Mouse (Mus musculus) kidney, postnatal 10 days (tissue): ENCODE results near the gene Il11ra1.
"Not testable (repeated sequence)": the region's sequence is repeated elsewhere in the genome, so short reads cannot be mapped to it uniquely, and the experiment has no call there.

ENCODE experiments used
- DNase-seq: peaks from one replicate; pipeline ENCODE4 v3.0.0; 2021; ENCODE audit warnings: mixed read lengths

Gene Il11ra1

DNA sequence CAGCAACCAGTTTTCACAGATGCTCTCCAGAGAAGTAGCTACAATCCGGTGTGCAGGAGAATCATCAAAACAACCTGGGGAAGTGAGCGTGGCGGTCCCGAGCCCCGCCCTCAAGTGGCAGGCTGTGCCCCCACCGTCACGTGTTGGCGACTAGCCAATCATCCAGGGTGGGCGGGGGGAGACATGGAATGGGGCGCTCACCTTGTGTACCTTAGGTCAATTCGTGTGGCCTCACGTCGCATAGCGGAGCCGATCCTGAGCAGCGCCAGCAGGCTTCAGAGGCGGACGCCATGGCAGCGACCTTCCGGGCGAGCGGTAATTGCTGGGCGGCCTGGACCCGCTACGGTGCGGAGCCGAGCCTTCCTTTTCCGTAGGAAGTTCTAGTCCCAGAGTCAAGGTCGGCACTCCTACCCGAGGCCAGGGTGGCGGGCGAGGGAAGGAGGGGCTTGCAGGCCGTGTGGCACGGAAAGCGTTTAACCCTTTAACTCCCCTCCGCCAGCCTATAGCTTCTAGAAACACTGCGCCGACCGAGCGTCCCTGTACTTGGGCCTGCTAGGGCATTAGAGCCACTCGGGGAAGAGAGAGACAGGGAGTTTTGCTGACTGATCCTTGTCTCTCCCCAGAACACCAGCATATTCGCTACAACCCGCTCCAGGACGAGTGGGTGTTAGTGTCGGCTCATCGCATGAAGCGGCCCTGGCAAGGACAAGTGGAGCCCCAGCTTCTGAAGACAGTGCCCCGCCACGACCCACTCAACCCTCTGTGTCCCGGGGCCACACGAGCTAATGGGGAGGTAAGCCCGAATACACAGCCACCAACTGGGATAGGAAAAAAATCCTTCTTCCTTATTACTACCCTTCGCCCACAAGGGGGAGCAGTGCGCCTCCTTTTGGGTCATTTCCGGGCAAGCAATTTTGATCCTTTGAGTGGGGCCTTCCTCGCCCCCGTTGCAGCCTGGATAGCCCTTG, 55.8 kb downstream of the Il11ra1 start, which contains the start of gene Sigmar1:
Gene Sigmar1, minus strand, starts transcription at position 820 of the 968 bp plus-strand sequence.
- peak; percentile 92 for DNase-seq

DNA sequence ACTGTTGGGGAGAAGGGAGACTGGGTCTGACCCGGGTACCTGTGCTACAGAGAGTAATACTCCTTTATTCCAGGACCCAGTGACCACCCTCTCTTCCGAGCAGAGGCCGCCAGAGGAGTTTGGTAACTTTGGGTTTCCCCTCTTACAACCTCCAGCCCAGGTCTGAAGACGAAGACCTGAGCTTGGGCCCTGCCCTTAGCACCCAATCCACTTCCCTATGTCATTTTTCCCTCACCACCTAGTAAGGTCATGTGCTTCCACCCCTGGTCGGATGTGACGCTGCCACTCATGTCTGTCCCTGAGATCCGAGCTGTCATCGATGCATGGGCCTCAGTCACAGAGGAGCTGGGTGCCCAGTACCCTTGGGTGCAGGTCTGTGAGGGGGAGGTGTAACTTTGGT, 56.7 kb downstream of the Il11ra1 start:
- DNase-seq, result no peak

DNA sequence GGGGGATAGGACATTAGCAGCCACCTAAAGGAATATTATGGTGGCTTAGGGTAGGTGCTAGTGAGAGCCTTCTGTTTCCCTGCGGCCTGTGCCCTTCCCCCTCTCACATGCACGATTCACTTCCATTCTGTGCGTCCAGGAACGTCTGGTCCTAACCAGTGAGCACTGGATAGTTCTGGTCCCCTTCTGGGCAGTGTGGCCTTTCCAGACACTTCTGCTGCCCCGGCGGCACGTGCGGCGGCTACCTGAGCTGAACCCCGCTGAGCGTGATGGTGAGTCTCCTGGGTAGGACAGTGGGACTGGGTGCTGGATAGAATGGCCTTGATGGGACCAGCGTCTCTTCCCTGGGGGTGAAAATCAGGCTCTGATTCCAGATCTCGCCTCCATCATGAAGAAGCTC, 57.5 kb downstream of the Il11ra1 start:
- peak; percentile 46 for DNase-seq

DNA sequence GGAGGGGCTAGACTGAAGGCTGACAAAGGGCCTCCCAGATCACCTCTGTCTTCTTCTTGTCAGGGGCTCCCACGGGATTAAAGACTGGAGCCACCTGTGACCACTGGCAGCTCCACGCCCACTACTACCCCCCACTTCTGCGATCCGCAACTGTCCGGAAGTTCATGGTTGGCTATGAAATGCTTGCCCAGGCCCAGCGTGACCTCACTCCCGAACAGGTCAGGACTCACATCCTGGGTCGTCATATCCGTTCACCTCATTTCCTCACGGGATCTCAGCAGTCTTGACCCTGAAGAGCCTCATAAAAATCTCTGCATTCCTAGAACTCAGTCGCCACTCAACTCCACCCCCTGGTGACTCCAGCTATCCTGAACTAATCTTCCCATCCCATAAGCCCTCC, 58.2 kb downstream of the Il11ra1 start:
- DNase-seq, result peak; percentile 65

DNA sequence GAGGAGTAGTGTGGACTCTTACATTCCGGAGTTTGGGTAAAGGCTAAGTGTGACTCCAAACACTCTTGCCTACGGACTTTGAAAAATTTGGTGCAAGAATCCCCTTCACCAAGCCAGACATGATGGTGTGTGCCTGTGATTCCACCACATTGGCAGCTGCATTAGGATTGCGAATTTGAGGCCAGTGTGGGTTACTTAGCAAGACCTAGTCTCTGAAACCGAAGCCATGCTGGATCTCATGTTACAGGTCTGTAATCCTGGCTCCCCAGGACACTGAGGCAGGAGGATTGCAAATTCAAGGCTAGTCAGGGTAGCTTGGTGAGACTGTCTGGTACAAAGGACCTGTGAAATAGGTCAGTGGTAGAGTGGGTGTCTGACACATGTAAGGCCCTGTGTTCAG, 58.9 kb downstream of the Il11ra1 start:
- DNase-seq, result no peak

DNA sequence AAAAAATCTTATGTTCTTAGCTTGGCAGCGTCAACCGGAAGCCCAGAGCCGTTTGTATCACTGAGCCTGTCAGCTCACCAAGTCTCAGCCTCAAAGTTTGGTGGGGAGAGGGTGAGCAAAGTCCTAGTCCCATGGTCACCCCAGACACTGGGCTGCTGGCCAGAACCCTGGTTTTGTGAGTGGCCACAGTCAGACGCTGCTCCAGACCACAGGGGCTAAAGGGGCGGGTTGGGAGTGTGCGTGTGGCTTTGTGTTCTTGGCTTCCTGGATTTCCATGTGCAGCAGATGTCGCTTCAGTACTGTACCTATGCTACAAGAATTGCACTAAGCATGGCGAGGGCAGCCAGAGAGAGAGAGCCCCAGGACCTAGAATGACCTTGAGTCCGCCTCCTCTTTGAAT, 59.4 kb downstream of the Il11ra1 start:
- DNase-seq, result peak; percentile 87

DNA sequence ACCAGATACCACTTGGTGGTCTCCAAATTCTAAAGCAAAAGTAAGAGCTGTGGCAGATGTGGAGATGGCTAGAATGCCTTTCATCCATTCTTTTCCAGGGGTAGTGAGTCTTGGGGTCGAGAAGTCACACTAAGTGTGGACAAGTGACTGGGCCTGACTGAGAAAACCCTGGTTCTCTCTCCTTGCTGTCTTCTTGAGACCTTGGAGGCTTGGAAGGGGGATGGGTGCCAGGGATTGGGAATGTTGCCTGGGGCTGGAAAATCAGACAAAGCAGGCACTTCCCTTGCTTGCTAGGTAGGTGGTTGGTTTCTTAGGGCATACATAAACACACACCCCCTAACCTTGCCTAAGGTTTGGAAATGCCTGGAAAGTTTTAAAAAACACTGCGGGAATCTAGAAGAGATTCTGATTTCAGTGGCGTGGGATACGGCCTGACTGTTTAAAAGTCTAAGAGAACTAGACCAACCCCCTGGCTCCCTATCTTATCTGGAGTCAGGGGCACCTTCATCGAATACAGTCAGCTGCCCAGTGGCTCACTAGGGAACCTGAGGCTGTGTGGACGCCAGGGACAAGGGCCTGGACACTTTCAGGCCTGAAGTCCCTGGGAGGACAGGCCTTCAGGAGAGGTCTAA, 60.0 kb downstream of the Il11ra1 start:
- peak; percentile 30 for DNase-seq

DNA sequence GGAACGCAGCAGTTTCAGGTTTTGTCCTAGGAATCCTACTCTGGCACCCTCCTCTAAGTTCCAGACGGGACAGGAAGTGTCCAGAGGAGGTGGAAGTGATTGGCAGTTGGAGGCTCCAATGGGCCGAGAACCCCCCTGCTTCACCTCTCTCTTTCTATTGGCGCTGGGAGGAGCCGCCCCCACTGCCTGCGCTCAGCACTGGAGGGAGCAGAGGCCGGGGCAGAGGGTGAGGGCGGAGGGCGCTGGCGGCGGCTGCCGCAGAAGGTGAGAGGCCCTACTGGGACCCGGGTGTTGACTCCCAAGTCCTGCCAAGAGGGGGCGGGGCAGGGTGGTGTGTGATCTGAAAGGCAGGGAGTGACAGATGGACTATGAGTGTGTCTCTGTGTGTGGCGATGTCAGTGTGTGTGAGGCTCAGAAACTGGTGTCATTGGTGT, 60.5 kb downstream of the Il11ra1 start:
- peak; percentile 95 for DNase-seq

DNA sequence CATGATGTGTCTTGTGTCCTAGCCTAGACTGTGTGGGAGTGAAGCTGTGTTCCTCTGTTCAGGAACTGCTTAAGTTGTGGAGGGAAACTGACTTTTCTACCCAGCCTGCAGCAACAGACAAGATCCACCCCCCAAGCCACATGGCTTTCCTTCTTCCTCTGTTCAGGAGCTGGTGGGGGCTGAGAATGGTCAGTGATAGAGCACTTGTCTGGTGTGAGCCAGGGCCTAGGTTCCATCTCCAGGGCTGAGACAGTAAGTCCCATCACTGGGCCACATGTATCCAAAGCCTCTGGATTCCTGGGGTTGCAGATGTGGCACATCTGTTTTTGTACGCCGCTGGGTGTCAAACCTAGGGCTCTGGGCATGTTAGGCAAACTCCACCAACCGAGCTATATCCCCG, 61.1 kb downstream of the Il11ra1 start:
- DNase-seq, result peak; percentile 33

DNA sequence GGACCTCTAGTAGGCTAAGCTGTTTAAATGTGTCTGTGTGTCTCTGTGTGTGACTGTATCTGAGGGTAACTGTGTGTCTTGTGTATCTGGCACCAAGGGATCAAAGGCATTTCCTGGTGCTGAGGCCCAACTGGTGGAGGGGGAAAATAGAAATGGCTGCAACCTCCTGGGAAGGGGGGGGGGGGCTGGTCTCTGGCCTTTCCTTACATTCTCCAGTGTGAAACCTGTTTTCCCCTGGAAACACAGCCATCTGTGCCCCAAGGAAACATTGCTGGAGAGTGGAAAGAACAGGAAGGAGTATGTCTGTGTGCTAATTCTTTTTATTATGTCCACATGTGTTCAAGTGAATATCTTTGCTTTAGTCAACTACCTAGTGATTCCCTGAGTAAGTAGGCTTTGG, 61.9 kb downstream of the Il11ra1 start:
- no peak for DNase-seq

DNA sequence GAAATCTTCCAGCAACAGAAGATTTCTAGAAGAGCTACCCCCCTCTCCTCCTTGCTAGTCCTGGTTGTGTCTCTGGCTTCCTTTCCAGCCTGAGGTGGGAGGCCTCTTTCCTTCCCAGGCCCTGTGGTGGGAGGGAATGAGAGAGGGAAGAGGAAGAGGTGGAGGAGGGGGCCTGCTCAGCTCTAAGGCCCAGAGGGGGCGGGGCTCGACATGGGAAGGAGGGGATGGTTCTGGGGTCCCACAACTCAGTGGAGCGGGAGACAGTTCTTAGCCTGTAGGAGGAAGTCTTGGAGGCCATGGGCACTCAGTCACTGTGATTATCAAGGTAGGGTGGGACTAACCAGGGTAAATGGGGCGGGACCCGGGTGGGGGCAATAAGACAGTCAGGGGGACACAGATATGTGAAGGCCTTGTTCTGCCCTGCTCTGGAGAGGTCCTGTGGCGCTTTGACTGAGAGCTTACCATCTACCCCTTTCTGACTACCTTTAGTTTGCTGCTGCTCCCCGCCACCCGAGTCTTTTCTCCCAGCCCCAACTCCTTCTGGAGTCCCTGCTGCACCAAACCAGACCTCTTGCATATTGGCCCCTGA, 62.4 kb downstream of the Il11ra1 start:
- DNase-seq, result peak; percentile 70

DNA sequence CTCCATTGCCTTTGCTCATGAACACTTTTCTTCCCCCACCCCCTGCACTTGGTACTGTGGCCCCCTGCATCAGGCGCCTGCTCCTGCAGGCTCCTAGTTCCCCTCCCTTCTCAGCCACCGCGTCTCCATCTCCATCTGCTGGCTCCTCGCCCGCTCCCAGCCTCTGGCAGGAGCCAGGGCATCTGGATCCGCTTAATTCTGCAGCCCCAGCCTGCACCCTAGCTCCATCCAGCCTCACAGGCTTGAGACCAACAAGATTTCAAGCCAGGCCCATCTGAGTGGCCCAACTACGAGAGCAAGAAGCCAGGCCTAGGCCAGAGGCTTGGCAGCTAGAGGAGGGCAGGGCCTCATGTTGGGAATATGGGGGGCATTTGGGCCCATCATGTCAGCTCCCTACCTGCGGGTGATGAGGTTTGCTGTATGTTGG, 62.9 kb downstream of the Il11ra1 start:
- DNase-seq, result peak; percentile 73

DNA sequence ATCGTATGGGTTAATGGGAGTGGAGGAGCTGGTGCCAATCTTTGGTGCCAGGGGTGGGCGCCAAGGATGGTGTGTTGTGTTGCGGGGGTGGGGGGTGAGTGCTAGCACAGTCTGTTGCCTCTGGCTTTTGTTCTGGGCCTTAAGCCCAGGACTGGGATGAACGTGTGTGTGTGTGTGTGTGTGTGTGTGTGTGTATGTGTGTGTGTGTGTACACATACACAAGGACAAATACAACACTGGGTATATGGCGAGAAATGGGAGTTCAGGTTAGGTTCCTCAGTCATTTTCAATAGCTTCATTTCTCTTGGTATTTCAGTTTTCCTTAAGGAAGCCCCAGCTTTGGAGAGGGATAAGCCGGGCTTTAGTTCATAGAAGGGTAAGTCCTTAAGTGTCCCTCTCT, 63.4 kb downstream of the Il11ra1 start:
- DNase-seq, result not testable (repeated sequence)

DNA sequence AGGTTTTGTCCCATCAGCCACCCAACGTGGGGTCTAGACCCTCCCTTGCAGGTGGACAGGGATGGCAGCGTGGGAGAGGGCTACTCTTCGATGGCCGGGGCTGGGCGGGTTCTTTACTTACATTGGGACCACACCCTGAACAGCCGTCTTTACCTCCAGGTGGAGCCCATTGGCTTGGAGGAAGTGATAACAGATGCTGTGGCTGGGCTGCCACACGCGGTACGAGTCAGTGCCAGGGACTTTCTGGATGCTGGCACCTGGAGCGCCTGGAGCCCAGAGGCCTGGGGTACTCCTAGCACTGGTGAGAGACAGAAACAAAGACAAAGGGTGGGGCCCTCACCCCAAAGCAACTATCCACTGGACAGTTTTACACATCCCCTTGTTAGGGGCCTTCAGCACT, 67.5 kb downstream of the Il11ra1 start:
- DNase-seq, result not testable (repeated sequence)

DNA sequence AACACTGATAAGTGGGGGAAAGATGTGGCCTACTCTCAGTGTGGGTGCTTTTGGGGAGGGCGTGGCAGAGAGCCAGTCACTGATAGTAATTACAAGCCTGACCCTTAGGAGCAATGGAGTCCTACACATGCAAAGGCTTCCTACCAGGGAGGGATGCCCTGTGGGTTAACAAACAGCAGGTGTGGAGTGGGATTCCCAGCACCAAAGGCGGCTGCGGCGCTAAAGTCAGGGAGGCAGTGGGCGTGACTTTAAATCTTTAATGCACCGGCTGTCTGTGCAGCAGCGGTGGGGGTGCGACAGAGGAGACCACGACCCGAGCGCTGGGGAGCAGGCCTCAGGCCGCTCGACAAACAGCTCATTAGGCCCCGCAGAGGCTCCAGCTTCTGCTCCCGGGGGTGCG, 73.2 kb downstream of the Il11ra1 start:
- peak; percentile 40 for DNase-seq

DNA sequence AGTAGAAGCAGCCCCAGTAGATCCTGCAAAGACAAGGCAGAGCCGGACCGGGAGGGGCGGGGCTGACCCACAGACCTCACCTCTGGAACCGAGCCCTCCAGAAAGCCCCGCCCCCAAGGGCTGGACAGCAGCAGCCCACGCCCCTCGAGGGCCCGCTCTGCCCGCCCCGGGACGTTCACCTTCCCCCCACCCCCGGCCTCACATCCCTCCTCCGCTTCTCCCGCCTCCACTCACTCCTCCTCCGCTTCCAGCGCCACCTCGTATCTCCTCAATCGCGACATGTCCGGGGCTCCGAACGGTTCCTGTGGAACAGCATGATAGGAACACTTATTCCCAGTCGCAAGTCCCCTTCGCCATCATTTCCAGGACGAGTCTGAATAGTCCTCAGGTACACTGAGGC, 73.7 kb downstream of the Il11ra1 start:
- DNase-seq, result peak; percentile 87

DNA sequence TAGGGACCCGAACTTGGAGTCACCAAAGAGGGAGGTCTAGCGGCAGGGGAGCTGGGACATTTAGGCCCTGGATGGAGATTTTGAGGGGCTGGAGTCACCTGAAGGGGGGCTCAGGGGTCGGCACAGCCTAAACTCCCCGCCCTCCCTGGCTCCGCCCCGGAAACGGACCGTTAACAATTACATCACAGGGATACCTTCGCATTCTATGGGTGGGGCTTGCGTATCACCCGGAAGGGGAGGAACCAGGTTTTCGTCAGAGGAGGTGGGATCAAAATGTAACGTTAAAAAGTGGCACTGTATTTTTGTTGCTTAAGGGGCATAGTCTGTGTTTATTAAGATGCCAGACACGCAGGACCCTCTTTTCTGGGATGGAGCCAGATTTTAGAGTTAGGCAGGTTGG, 74.2 kb downstream of the Il11ra1 start, which contains the start of gene Ccl27a:
Gene Ccl27a, minus strand, starts transcription at position 246 of the 400 bp plus-strand sequence.
- DNase-seq, result peak; percentile 87

DNA sequence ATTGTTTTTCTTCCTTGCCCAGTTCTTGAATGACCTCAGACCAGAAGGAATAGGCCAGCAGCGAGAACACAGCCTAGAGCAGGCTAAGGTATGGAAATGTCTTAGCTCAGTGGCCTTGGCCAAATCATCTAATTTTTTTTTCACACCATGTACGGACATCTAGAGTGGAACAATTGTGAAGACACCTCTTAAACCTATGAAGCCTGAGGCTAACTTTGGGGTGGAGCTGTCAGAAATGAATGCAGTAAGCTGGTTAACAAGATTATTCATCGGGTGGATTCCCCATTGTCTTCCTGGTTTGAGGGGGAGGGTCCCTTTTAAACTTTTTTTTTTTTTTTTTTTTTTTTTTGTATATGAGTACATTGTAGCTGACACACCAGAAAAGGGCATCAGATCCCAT, 74.7 kb downstream of the Il11ra1 start:
- DNase-seq, result not testable (repeated sequence)

DNA sequence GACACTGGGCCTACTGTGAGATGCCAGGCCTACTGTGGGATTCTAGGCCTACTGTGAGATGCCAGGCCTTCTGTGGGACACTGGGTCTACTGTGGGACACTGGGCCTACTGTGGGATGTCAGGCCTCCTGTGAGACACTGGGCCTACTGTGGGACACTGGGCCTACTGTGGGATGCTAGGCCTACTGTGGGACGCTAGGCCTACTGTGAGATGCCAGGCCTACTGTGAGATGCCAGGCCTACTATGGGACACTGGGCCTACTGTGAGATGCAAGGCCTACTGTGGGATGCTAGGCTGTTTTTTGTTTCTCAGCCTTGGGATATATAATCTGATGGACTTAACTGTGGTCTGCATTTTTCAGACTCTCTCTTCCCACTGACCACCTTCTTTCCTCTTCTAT, 76.1 kb downstream of the Il11ra1 start:
- not testable (repeated sequence) for DNase-seq

DNA sequence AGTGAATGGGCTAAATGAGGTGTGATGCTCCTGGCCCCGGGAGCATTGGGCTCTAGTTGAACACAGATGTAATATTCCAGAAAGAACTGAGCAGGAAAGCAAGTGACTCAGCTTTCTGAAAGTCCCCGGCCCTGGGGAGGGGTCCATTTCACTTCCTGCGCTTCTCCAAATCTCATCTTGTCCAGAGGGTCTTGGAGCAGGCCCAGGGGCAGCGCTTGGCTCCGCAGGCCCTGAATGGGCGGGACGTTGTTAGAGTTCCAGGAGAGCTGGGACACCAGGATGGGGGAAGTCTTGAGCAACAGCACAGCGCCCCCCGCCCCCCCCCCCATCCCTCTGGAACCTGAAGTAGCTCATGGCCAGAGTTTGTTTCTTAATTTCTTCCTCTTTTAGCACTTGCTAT, 81.5 kb downstream of the Il11ra1 start:
- not testable (repeated sequence) for DNase-seq

DNA sequence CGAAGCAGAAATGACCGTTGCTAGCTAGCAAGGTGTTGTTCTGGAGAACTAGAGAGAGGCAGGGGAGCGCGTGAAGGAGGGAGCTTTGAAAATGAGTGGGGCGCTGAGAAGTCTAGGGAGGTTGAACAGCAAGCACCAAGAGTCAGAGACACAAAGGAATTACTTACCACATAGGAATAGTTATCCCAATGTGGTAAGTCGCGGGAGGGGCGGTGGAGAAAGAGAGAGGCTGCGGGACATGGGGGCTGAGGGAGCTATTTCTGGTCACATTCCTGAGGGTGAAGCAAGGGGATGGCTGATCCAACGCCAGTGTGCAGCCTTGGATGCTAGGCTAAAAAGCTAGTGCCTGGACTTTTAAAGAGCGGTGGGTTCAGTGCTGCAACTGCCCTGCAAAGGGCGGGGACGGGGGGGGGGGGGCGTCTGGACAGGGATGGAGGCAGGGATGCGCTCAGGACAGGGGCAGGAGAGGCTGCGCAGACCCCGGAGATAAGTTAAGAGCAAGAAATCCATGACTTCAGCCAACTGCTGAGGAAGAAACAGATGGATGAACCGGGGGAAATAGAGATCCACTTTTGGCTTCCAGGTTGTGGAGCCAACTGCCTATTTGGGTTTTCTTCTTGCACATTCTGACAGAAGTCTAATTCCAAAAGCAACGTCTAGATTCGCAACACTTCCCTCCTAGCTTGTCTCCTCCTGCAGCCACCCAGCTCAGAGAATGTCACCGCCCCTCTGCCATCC, 82.1 kb downstream of the Il11ra1 start:
- not testable (repeated sequence) for DNase-seq

DNA sequence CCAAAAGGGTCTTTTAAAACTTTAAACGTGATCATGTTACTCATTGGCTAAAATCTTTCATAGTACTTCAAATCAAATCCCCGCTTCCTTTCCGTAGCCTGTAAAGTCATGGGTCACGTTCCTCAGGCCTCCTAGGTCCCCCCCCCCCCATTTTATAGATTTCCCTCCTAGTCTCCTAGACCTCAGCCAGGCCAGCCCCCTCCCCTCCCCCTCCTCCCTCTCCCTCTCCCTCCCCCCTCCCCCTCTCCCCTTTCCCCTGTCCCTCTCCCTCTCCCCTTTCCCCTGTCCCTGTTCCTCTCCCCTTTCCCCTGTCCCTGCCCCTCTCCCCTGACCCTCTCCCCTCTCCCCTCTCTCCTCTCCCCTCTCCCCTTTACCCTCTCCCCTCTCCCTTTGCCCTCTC, 82.9 kb downstream of the Il11ra1 start:
- DNase-seq, result not testable (repeated sequence)

DNA sequence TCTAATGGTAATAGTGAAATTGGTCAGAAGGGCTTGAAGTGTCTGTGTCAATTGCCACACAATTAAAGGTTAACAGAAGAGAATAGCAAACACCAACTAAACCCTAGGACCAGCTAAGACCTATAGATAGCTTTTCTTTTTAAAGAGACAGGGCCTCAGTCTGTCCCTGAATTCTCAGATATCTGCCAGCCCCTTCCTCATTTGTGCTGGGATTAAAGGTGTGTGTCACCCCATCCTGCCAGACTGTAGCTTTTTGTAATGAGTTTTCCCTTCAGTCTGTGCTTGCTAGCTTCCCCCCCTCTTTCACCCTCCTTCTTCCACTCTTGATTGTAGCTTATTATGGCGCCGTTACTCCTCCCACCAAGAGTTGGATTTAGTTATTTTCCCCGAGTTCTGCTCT, 83.4 kb downstream of the Il11ra1 start:
- DNase-seq, result not testable (repeated sequence)
